Mouse (Mus musculus): ENCODE results near the gene Suds3.

The Suds3 gene

DNA sequence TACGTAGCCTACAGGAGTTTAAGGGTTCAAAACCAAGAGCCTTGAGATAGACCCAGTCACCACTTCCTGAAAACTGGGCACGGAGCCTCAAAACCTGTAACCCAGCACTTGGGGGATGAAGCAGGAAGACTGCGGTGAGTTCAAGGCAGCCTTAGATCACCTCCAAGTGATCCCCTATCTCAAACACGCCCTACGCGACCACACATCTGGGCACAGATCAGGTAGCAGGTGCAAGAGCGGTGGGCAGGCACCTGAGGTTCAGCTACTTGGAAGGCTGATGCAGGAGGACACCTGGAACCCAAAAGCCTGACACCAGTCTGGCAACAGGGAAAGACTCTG, 4.2 kb downstream of the Suds3 start:
- no peak for DNase-seq (ENCODE audit: low spot score in 2 of 2)

DNA sequence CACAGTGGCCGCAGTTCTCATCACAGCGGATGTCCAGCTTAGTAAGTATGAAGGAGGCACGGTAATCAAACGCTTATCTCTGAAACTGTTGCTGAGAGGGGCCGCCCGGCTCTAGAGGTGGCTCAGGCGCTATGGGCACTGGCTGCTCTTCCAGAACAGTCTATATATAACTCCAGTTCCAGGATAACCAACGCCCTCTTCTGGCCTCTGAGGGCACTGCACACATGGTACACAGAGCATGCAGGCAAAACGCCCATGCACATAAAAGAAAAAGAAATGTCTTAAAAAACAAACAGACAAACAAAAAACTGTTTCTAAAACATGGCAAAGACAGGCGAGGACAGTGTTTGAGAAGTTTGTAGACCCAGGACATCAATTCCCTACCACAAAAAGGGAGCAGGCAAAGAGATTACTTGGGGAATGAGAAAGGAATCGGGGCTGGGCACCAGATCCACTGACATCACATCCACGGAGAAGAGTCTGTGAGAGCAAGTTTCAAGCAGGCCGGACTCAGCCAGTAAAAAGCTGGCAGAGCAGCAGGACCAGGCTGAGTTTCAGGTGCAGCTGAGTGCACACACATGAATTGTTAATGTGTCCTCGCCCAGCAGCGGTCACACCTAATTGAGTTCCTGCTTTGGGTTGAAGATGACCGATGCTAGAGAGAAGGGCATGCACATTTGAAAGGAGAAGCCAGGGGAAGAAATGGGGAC, 4.7 kb downstream of the Suds3 start:
- no peak for DNase-seq (ENCODE audit: low spot score in 2 of 2)

DNA sequence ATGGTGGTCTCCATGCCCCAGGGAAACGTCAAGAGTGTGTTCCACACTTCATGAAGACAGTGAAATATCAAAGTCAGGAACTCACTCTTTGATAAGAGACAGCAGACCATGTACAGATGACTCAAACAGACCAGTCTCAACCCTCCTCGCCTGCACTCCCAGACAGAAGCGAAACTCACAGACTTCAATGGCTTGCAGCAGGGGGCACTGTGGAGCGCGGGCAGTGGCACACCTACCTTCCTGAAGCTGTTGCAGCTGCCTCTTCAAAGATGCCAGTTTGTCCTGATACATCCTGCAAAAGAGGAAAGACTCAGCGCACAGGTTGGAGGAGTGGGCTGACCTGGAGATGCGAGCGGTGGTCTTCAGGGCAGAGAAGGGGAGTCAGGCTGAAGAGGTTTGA, 6.4 kb downstream of the Suds3 start:
- no peak for DNase-seq (ENCODE audit: low spot score in 2 of 2)

DNA sequence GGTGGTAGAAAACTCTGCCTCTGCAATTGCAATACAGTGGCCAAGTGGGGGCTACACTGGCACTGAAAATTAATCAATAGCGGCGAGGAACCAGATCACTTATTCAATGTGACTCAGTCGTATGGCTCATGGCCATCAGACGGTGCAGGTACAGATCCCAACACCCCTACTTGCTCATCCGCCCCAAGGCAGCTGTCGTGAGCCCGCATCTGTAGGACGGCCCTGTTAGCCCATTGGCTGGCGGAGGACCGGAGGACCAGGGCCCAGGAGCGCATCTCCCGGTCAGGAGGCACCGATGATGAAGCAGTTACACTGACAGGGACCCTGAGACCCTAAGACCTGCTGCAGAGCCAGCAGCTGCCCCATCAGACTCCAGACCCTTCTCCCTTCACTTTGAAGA, 7.2 kb downstream of the Suds3 start:
- no peak for DNase-seq (ENCODE audit: low spot score in 2 of 2)

DNA sequence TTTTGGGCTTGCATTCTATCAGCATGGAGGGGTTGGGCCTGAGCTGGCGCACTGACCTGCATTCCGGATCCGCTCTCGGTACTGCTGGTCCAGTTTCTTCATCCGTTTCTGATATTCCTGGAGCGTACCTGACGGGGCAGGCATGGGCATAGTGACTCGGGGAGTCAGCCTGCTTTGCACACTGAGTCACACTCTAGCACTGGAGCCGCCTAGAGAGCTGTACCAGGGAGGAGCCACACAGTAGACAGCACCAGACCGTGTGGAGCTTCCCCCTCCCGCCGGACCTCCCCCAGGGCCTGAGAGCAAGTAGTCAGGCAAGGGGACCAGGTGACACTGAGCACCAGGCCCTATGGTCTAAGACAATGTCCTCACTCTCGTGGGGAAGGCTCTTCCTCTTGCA, 7.6 kb downstream of the Suds3 start:
- no peak for DNase-seq (ENCODE audit: low spot score in 2 of 2)

DNA sequence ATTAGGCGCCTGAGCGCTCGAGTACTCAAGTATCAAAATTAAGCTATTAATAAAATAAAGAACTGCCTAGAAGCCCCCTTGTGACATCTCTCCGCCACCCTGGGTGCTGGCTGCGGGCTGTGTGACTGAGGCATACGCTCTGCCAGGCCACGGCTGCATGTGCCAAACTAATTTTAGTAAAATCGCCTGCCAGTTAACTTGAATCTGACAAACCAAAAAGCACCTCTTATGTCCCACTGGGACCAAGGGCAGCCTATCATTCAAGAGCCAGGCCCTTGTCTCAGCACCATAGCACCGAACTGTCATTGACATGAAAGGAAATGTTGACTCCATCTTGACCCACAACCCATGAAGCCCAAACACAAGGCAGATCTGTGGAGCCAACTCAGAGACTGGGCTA, 10.2 kb downstream of the Suds3 start:
- DNase-seq (ENCODE audit: low spot score in 2 of 2), result no peak

DNA sequence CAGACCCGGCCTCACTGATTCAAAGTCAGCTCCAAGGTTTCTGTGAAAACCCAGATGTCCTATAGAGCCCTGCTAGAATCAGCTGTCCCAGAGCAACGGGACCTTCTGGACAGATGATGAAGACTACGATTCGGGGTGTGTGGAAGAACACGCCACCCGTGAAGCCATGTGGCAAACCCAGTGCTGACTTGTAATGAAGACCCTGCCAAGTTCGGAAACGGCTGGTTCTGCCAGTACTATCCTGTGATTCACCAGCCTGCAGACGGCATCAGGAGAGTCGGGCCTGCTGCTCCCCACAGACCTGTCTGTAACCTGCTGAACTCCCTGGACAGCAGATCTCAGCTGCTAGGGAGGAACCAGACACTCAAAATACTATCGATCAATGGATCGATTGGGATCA, 11.6 kb downstream of the Suds3 start:
- no peak for DNase-seq (ENCODE audit: low spot score in 2 of 2)

DNA sequence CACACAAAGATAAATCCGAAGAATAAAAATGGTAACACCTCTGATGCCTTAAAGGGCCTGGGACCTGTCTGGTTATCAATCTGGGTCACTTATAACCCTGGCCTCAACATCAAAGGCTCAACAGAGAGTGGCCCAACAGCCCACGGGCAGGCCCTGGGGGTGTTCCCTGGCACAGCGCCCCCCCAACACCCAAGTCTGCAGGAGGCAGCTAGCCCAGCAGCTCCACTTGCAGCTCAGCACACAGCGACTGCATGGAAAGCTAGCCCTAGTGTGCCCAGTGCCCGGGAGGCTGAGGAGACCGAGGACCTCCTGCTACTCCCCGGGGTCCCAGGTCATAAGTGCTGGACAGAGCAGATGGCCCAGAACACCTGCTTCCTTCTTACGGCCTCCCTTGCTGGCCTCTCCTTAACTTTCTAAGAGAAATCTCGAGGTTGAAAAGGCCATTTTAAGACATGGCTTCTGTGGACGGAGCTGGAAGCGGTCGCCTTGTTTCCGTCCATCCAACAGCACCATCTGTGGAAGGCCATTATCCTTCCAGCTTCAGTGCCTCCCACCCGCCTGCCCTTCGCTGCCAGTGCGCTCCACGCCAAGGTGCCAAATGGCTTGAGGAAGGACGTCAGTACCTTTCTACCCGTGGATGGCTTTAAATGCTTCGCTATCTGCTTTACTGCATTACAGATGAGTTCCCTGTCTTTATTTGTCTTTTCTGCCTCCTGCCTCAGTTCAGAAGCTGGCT, 12.6 kb downstream of the Suds3 start:
- DNase-seq (ENCODE audit: low spot score in 2 of 2), result no peak

DNA sequence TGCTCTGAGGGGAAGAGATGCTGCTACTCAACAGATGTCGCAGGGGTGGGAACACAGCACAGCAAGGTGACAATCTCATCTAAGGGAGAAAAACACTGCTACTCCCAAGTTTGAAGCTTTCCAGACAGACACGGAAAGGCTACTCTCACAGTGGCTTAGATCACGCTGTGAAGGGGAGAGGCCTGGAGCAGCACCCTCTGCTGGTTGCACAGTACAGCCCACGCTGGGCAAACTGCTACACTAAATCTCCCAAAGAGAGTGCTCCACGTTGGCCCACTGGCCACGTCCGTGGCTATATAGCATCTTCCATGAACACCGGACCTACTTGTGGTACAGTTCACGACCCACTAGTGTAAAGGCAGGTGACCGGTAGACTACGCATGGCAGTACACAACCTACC, 16.2 kb downstream of the Suds3 start:
- DNase-seq (ENCODE audit: low spot score in 2 of 2), result no peak

DNA sequence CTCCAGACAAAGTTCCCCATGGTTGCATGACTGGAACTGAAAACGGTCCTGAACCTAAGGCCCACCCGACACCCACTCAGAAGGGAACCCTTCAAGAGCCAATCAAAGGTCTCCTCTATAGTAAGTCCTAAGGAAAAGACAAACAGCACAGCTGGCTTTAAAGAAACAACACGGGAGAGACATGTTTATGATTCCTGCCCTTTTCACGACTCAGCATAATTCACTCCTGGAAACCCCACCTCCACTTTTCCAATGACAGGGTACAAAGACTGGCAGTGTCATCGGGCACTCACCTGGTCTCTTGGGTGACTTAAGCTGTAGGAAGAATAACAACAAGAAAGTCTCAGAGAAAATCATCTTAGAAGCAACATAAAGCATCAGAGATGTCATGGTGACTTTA, 16.9 kb downstream of the Suds3 start:
- no peak for DNase-seq (ENCODE audit: low spot score in 2 of 2)

DNA sequence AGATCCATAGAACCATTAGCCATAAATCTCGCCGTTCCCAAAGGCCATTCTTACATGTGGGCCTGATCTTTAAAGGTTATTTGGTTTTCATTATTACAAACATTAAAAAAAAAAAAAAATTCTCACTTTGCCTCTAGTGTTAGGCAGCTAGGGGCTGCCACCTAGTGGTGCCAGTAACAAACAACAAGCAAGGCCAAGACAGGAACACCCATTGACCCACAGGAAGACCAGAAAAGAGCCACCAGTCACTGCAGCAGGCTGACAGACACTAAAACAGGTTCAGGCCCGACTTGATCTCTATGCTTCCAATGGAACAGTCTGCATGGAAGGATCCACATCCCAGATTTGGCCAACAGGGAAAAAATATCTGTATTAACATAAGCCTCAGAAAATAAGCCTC, 19.2 kb downstream of the Suds3 start:
- DNase-seq (ENCODE audit: low spot score in 2 of 2), result peak; percentile 57 to 72

DNA sequence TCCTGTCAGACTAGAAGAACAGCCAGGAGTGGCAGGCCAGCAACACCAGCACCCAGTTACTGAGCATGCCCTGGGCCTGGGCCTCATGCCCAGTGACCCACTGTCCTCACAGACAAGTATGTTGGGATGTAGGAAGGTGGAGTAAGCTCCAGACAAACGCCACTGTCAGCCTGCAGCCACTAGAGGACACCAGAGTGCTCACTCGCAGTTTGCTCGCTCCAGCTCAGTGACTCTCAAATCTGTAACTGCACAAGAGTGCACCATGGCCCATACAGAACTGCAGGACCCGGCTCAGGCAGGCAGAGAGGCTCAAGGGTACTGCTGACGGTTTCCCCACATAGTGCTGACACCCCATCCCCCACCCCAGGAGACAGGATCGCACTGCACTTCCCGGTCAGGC, 21.5 kb downstream of the Suds3 start:
- DNase-seq (ENCODE audit: low spot score in 2 of 2), result peak; percentile 68 to 69

DNA sequence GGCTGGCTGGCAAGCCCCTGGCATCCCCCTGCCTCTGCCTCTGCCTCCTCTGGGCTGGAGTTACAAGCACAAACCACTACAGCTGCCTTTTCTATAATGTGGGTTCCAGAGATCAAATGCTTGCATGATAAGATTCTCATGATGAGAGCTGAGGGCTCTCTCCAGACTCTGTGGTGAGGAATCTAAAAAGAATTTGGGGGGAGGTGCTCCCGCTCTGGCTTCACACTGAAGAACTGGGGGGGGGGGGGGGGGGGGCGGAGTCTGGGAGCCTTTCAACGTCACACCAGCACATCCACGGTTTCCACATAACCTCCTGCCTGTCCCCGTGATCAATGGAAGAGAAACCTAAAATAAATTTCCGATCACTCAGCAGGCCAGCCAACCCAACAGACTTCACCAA, 26.1 kb downstream of the Suds3 start:
- no peak for DNase-seq (ENCODE audit: low spot score in 2 of 2)

DNA sequence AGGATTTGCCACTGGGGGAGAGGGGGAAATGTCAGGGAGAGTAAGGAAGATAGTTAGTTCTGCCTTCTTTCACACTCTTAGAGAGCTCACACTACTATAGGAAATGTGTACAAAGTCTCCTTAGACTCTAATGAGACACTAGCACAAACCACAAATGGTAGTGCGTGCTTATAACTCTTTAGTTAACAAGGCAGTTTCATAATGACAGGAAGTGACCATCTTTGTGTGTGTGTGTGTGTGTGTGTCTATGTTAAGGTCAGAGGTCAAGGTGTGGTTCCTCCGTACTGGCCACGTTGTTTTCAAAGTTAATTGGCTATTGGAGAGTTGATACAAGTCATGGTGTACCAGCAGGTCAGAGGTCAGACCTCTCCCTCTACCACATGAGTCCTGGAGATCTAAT, 26.8 kb downstream of the Suds3 start:
- DNase-seq (ENCODE audit: low spot score in 2 of 2), result no peak

DNA sequence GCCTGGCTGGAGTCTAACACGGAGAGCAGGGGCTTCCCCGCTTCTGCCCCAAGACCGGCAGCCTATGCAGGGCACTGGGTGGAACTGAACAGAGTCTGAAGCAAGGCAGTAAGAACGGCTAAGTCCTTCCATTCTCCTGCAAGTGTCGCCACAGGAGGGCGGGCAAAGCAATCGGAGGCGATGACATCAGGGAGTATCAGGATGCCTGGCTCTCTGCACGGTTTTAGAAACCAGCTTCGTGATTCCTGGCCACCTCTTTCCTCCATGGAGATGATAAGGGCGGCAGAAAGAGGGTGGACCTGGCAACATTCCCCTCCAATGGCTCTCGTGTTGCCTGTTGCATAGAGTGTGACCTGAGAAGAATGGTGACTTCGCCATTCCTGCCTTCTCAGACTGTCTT, 28.2 kb downstream of the Suds3 start:
- DNase-seq (ENCODE audit: low spot score in 2 of 2), result peak in 1 of 2 experiments; percentile 45

DNA sequence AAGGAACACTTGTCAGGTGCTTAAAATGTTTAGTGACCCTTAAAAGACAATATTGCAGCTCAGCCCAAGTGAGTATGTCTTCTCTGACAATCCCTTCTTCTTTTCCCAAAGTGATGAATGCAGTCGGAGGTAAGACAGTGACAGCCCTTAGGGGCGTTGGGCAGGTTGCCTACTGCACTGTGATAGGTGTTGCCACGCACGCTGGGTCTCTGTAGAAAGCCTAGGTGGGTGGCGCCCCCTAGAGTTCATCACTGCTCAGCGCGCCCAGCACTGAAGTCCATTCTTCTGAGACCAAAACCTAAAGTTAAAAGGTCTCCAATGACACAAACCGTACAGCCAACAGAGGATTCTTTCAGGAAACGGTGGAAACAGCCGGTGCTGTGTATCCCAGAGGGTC, 46.4 kb downstream of the Suds3 start:
- peak; percentile 75 to 80 for DNase-seq (ENCODE audit: low spot score in 2 of 2)

DNA sequence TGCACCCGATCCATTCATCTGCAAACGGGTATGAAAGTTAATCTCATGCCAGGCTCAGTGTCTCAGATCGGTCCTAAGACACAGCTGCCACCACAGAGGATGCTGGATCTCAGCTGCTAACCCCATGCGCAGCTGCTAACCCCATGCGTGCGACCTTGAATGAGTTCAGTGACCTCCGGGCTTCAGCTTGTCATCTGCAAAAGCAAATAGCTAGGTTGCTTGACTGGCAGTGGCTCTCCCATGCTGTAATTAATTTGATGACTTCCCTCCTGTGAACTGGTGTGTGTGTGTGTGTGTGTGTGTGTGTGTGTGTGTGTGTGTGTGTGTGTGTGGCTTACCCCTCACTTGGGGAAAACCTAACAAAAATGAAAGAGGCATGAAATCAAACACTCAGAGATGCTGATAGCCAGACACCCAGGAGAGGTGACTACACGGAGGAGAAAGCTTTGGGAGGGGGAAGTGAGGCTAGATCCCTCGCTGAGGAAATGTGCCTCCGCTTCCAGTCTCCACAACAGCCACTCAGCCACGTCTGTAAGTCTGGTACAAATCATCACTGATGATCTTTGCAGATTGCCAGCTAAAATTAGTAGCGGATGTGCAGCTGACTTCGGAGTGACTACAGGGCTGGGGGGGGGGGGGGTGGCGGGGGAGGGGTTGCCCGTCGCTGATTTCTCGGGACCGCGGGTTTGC, 47.0 kb downstream of the Suds3 start:
- DNase-seq (ENCODE audit: low spot score in 2 of 2), result peak; percentile 36 to 43

DNA sequence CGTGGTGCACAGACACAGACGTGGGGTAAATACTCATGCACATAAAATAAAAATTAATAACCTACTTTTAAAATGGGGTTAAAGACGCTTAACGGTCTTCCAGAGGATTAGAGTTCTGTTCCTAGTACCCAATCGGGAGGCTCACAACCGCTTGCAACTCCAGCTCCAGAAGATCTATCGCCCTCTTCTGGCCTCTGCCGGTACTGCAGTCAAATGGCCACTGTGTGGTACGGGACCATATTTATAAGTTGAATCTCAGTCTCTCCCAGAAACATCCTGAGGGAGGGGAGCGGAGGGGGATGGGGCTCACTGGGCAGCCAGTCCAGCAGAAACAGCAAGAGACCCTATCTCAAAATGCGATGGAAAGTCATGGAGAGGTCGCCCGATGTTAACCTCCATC, 47.7 kb downstream of the Suds3 start:
- peak in 1 of 2 experiments; percentile 34 for DNase-seq (ENCODE audit: low spot score in 2 of 2)

DNA sequence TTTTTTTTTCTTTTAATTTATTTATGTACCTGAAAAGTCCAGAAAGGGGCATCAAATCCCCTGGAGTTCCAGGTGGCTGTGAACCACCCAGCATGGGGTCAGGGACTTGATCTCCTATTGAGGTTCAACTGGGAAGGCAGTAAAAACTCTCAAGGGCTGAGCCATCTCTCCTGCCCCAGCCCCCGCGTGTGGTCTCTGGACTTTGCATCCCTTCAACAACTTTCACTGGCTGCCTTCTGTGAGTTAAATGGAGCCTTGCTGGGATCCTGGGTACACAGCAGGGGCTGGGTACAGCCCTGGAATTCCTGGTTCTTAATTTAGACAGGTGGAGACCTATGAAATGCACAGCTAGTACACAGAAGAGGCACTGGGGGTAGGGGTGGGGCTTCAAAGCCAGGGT, 54.7 kb downstream of the Suds3 start:
- DNase-seq (ENCODE audit: low spot score in 2 of 2), result no peak

DNA sequence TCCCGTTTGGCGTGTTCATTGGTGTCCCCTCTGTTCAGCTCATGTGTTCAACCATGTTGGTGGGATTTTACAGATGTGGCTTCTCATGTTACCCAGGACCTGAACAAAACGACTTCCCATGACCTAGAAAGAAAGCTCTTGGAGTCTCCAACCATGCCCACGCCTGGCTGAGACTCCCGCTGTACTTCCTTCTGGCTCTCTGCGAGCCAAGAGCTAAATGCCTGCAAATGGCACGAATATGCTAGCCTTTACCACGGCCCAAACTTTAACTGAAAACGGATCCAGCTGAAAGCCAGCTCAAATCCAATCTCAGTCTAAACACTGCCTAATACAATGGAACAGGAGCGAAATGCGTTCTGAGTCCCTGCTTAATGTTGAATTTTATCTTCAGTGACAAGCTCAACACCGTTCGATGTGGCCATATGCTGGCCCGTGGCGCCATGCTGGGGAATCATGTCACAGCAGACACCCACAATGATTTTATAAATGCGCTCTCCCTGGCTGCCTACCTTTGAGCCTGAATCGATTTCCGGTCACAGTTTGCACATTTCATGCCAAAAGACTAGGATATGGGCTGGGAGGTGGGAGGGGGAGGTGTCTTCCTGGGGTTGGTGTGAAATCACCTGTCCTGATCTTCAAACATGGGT, 55.3 kb downstream of the Suds3 start:
- no peak for DNase-seq (ENCODE audit: low spot score in 2 of 2)

DNA sequence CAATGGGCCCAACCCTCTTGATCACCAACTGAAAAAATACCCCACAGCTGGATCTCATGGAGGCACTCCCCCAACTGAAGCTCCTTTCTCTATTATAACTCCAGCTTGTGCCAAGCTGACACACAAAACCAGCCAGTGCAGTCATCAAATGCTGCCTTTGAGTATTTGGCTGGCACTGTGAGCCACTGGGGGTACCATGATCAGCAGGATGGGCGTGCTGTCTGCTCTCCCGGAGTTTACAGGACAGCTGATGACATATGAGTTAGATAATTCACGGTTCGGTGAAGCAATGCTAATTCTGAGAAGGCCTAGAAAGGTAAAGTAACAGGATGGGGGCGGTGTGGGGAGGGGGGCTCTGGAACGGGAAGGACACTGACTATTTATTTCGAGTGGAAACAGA, 66.0 kb downstream of the Suds3 start:
- DNase-seq (ENCODE audit: low spot score in 2 of 2), result no peak

DNA sequence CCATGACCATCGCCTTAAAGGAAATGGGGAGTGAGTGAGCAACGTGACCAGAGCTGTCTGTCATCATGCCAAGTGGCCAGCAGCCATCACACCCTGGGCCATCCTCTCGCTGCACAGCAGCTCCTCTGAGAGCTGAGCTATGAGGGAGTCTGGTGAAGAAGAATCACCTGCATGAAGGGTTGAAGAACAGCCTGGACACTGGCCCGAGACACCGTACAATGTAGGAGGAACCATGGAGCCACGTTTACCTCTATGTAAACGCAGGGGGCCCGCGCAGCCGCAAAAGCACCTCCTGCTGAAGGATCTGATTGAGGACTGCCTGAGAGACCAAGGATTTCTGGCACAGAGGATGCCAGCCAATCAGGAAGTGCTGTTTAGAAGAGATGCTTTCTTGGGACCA, 70.8 kb downstream of the Suds3 start:
- no peak for DNase-seq (ENCODE audit: low spot score in 2 of 2)

DNA sequence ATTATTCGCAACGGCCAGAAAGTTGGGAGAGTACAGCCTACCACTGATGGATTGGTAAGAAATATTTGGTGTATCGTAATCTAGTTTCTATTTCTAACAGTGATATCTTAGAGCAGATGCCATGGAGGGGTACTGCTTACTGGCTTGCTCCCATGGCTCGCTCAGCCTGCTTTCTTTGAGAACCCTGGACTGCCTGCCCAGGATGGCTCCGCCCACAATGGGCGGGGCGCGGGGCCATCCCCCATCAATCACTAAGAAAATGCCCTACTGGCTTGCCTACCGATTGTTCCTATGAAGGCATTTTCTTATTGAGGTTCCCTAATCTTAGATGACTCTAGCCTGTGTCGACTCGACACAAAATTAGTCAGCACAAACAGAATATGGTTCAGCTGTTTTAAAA, 73.3 kb downstream of the Suds3 start:
- DNase-seq (ENCODE audit: low spot score in 2 of 2), result no peak
